Mouse (Mus musculus): ENCODE data around the gene Tsc2. TPM values are rescaled to one million over a fixed set of nuclear protein-coding genes. Genes with fewer than 3 reads are reported as not detected.

Tsc2 gene
- polyA plus RNA-seq, 1 experiment from 2014 or later = 60.5 TPM

- peaks cover 51% of the 10 kb centered on the region for H3K27me3 ChIP-seq
Measured at GRCm38 (mm10) chr17:24658017-24658758, 25.8 kb upstream of the Tsc2 start, which contains the start of gene Npw. Npw (minus strand) TSS chr17:24658457.

DNA sequence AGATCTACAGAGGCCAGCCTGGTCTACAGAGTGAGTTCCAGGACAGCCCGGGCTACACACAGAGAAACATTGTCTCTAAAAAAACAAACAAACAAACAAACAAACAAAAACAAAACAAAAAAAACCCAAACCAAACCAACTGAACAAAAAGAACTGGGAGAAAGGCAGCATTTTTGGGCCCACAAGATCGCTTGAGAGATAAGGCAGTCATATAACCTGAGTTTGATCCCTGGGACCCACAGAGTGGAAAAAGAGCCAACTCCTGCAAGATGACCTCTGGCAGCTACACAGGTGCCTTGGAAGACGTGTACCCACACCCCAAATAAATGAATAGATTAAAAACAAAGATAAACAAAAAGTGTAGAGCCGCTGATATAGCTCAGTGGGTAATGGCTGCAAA lies 22.5 kb upstream of the Tsc2 start:
- H3K4me2 ChIP-seq = no peak overlapping the region
- H3K4me3 ChIP-seq = no peak overlapping the region
- no peak overlapping the region for H3K27ac ChIP-seq
- 78% methylated on average over 4 of the region's 4 CpGs for WGBS
- H3K9ac ChIP-seq = no peak overlapping the region
- H3K36me3 ChIP-seq (ENCODE audit: poor library complexity, severe bottlenecking) = no peaks in the 10 kb centered on the region
- peaks cover 66% of the 10 kb centered on the region for H3K27me3 ChIP-seq
- ATAC-seq = no peak
- no peaks in the 10 kb centered on the region for H3K9me3 ChIP-seq (replicated peaks)
- H3K4me1 ChIP-seq = peaks cover 20% of the 10 kb centered on the region

More at GRCm38 (mm10) chr17:24658017-24658758, 25.8 kb upstream of the Tsc2 start, which contains the start of gene Npw:
- peaks cover 14% of the 10 kb centered on the region for H3K4me1 ChIP-seq
- peak within 1 kb of the TSS; percentile 60 for H3K9ac ChIP-seq
- peak within 1 kb of the TSS; percentile 64 for H3K4me2 ChIP-seq
- H3K36me3 ChIP-seq (ENCODE audit: poor library complexity, severe bottlenecking) = no peaks in the 10 kb centered on the region
- 0 out of 2 replicates have a peak, but pooled peaks have one; percentile 21 for ATAC-seq
- no peak within 1 kb of the TSS for H3K27ac ChIP-seq
- WGBS = 2% methylated on average over 47 of the region's 47 CpGs
- H3K9me3 ChIP-seq (replicated peaks) = no peaks in the 10 kb centered on the region
- H3K4me3 ChIP-seq = peak within 1 kb of the TSS; percentile 39

DNA sequence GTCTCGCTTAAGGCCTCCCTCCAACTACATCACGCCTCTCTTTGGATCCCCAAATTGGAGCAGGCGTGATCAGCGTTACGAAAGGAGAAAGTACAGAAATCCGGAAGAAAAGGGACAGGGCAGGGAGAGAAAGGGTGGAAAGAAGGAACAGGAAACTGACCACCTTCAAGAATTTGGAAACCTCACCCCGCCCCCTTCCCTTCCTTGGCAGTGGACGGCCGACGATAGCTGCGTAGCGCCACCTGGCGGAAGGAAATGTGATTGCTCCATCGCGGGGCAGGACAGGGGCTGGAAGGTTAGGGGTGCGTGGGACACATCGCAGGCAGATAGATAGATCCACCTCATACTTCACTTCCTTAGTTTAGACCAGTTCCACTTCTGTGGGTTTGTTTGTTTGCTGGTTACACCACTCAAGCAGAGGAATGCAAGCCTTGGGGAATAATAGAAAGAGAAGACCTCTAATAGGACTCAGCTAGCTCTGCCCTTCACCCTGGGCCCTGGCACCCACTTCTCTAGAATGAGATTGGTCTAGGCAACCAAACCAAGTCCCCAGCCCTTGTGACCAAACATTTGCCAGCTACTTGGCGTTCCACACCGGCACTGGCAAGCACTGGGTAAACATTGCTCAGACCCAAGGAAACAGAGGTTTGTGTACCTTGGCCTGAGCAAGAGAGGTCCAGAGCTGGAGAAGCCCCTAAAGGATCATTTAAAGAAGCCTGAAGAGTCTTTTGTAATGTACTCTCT lies 21.7 kb upstream of the Tsc2 start:
- no peaks in the 10 kb centered on the region for H3K9me3 ChIP-seq (replicated peaks)
- no peak overlapping the region for H3K9ac ChIP-seq
- H3K27ac ChIP-seq = no peak overlapping the region
- peak; percentile 62; the same call in 1 of the 2 replicates for ATAC-seq
- 6% methylated on average over 19 of the region's 19 CpGs for WGBS
- H3K4me2 ChIP-seq = peak overlapping the region; percentile 55
- peak overlapping the region; percentile 21 for H3K4me3 ChIP-seq
- H3K27me3 ChIP-seq = peaks cover 65% of the 10 kb centered on the region
- H3K36me3 ChIP-seq (ENCODE audit: poor library complexity, severe bottlenecking) = no peaks in the 10 kb centered on the region
- peaks cover 27% of the 10 kb centered on the region for H3K4me1 ChIP-seq

- ATAC-seq = no peak
- 76% methylated on average over 3 of the region's 3 CpGs for WGBS
- H3K27me3 ChIP-seq = peaks cover 52% of the 10 kb centered on the region
Measured at GRCm38 (mm10) chr17:24651835-24652234, 19.4 kb upstream of the Tsc2 start.

GRCm38 (mm10) chr17:24650766-24651165 lies 18.3 kb upstream of the Tsc2 start:
- Histone ChIP-seq H3K9me3 (replicated peaks) (no peaks in the 10 kb centered on the region), H3K27me3 (peaks cover 41% of the 10 kb centered on the region), H3K9ac (peak overlapping the region; percentile 82; the same call in 1 of the 2 replicates), H3K4me2 (peak overlapping the region; percentile 98), H3K27ac (no peak overlapping the region), H3K36me3 (ENCODE audit: poor library complexity, severe bottlenecking) (no peaks in the 10 kb centered on the region), H3K4me1 (peaks cover 17% of the 10 kb centered on the region), H3K4me3 (0 out of 2 replicates have a peak overlapping the region, but pooled peaks have one; percentile 63)
- no peak for ATAC-seq
- 74% methylated on average over 4 of the region's 4 CpGs for WGBS

More at GRCm38 (mm10) chr17:24651835-24652234, 19.4 kb upstream of the Tsc2 start:
- Histone ChIP-seq H3K27ac (no peak overlapping the region), H3K4me2 (no peak overlapping the region), H3K9me3 (replicated peaks) (no peaks in the 10 kb centered on the region), H3K9ac (no peak overlapping the region), H3K4me1 (peaks cover 17% of the 10 kb centered on the region), H3K4me3 (no peak overlapping the region), H3K36me3 (ENCODE audit: poor library complexity, severe bottlenecking) (no peaks in the 10 kb centered on the region)

GRCm38 (mm10) chr17:24650070-24650616 lies 17.7 kb upstream of the Tsc2 start, which contains the start of gene Slc9a3r2:
Slc9a3r2 (minus strand) TSS chr17:24650327.
- under 1% methylated on average over 39 of the region's 41 CpGs for WGBS
- no peaks in the 10 kb centered on the region for H3K9me3 ChIP-seq (replicated peaks)
- peaks cover 41% of the 10 kb centered on the region for H3K27me3 ChIP-seq
- peak; percentile 73 for ATAC-seq
- peak within 1 kb of the TSS; percentile 63 for H3K4me3 ChIP-seq
- 0 out of 2 replicates have a peak within 1 kb of the TSS, but pooled peaks have one; percentile 22 for H3K27ac ChIP-seq
- peak within 1 kb of the TSS; percentile 82 for H3K9ac ChIP-seq
- no peaks in the 10 kb centered on the region for H3K36me3 ChIP-seq (ENCODE audit: poor library complexity, severe bottlenecking)
- H3K4me2 ChIP-seq = peak within 1 kb of the TSS; percentile 98
- H3K4me1 ChIP-seq = peaks cover 17% of the 10 kb centered on the region

DNA sequence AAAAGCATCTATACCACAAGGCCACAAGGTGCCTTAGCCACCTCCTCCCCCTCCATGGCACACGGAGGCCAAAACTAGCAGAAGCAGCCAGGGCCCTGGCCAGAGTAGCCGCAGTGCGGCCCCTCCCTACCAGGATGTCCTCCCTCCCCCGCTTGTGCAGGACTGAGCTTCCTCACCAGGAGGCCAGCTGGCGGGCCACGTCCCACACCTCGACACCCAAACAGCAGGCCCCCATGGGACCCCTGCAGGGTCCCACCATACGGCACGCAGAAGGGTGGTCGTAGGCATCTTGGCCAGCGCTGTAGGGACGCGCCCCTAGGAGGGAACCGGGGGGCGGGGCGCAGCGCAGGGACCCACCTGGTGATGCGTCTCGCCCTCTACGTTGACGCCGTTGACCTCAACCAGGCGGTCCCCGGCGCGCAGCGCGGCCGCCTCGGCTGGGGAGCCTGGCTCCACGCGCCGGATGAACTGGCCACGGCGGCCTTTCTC lies 17.2 kb upstream of the Tsc2 start:
- peak overlapping the region; percentile 82 for H3K9ac ChIP-seq
- peak overlapping the region; percentile 63 for H3K4me3 ChIP-seq
- H3K9me3 ChIP-seq (replicated peaks) = no peaks in the 10 kb centered on the region
- 2% methylated on average over 35 of the region's 35 CpGs for WGBS
- no peaks in the 10 kb centered on the region for H3K36me3 ChIP-seq (ENCODE audit: poor library complexity, severe bottlenecking)
- H3K27me3 ChIP-seq = peaks cover 41% of the 10 kb centered on the region
- ATAC-seq = 0 out of 2 replicates have a peak, but pooled peaks have one; percentile 28
- 0 out of 2 replicates have a peak overlapping the region, but pooled peaks have one; percentile 22 for H3K27ac ChIP-seq
- H3K4me1 ChIP-seq = peaks cover 17% of the 10 kb centered on the region
- peak overlapping the region; percentile 98 for H3K4me2 ChIP-seq

DNA sequence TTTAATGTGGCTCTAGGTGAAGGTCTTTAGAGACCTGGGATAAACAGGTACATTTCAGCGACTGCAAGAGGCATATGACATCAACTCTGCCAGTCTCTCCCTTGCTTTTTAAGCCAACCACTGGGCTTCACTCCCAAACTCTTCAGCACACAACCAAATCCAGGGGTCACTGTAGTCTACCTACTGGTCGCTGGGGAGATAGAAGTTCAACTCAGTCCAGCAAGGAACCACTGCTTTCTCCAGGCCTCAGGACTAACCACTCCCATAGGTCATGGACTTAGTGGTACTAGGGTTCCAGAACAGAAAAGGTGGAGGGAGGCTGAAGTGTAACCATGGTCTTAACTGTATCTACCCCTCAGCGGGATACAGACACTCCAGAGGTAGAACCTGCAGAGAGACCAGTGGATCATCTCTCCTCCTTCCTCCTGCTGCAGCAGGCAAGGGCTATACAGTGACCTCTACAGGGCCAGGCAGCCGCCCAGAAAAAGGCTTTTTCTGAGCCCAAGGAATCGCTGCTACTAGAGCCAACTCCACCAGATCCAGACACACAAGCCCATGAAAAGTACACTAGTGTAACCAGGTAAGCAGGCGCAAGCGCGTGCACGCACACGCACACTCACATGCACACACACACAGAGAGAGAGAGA lies 16.4 kb upstream of the Tsc2 start:
- Histone ChIP-seq H3K9ac (no peak overlapping the region), H3K4me2 (peak overlapping the region; percentile 98), H3K4me1 (peaks cover 16% of the 10 kb centered on the region), H3K27me3 (peaks cover 41% of the 10 kb centered on the region), H3K27ac (no peak overlapping the region), H3K9me3 (replicated peaks) (no peaks in the 10 kb centered on the region), H3K36me3 (ENCODE audit: poor library complexity, severe bottlenecking) (no peaks in the 10 kb centered on the region), H3K4me3 (no peak overlapping the region; the same call in 1 of the 2 replicates)
- no peak for ATAC-seq
- 70% methylated on average over 10 of the region's 10 CpGs for WGBS

DNA sequence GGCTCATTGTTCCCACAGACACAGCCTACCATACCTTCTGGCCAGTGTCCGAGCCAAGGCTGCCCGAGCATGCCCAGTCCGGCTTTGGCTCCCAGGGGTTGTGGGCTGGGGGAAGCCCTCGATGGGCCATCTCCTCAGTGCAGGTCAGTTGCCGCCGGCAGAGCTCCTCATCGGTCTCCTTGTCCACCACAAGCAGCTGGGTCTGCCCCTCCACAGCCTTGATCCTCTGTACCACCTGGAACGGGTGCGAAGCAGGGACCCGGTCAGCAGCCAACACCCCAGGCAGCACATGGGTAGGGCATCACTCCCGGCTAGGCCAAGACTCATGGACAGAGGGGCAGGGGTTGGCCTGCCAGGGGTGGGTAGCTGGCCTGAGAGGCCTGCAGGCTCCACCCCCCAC lies 15.1 kb upstream of the Tsc2 start:
- no peaks in the 10 kb centered on the region for H3K9me3 ChIP-seq (replicated peaks)
- H3K36me3 ChIP-seq (ENCODE audit: poor library complexity, severe bottlenecking) = no peaks in the 10 kb centered on the region
- H3K4me1 ChIP-seq = peaks cover 13% of the 10 kb centered on the region
- H3K4me3 ChIP-seq = no peak overlapping the region
- H3K27ac ChIP-seq = peak overlapping the region; percentile 12; the same call in 1 of the 2 replicates
- H3K9ac ChIP-seq = 0 out of 2 replicates have a peak overlapping the region, but pooled peaks have one; percentile 6
- no peak overlapping the region for H3K4me2 ChIP-seq
- H3K27me3 ChIP-seq = peaks cover 41% of the 10 kb centered on the region
- no peak for ATAC-seq
- WGBS = 85% methylated on average over 11 of the region's 11 CpGs

DNA sequence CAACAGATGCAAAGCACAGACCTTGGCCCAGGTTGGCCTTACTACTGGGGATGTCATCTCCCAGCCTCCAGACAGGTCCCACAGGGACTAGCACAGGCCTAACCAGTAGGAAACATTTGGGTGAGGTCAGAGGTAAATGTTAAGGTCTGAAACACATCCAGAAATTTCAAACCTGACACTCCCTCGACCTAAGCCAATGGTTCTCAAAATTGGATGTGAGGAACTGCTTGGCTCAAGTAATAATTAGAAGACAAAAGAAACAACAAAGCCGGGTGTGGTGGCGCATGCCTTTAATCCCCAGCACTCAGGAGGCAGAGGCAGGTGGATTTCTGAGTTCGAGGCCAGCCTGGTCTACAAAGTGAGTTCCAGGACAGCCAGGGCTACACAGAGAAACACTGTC lies 14.0 kb upstream of the Tsc2 start:
- Histone ChIP-seq H3K9ac (no peak overlapping the region), H3K9me3 (replicated peaks) (no peaks in the 10 kb centered on the region), H3K27me3 (peaks cover 31% of the 10 kb centered on the region), H3K4me2 (no peak overlapping the region), H3K4me3 (no peak overlapping the region), H3K36me3 (ENCODE audit: poor library complexity, severe bottlenecking) (no peaks in the 10 kb centered on the region), H3K4me1 (peaks cover 13% of the 10 kb centered on the region), H3K27ac (no peak overlapping the region)
- no peak for ATAC-seq
- WGBS = 86% methylated on average over 4 of the region's 4 CpGs

- no peak overlapping the region for H3K4me3 ChIP-seq
- H3K27me3 ChIP-seq = peaks cover 27% of the 10 kb centered on the region
- H3K9me3 ChIP-seq (replicated peaks) = no peaks in the 10 kb centered on the region
- H3K9ac ChIP-seq = no peak overlapping the region
- WGBS = 85% methylated on average over 3 of the region's 3 CpGs
- H3K36me3 ChIP-seq (ENCODE audit: poor library complexity, severe bottlenecking) = no peaks in the 10 kb centered on the region
- H3K4me1 ChIP-seq = peaks cover 13% of the 10 kb centered on the region
- H3K27ac ChIP-seq = no peak overlapping the region
- H3K4me2 ChIP-seq = no peak overlapping the region
- ATAC-seq = no peak
Measured at GRCm38 (mm10) chr17:24645916-24646315, 13.5 kb upstream of the Tsc2 start.
